Mouse (Mus musculus) ES-Bruce4 (cell line): ENCODE measurements around the gene Myt1l. TPM values are rescaled to one million over a fixed set of nuclear protein-coding genes. Genes with fewer than 3 reads are reported as not detected.
A peak's percentile ranks its signal among the peaks of the same experiment; 100 is the strongest.

Experiments used
- H3K27ac ChIP-seq: 2 replicates; pipeline ENCODE4 v1.5.1; 2012; ENCODE audit warnings: low read length, inconsistent platforms; ENCODE audit not compliant: insufficient read depth
- H3K27me3 ChIP-seq: 2 replicates; pipeline ENCODE4 v1.6.1; 2012; ENCODE audit warnings: mild to moderate bottlenecking, low read length, inconsistent platforms; ENCODE audit not compliant: control insufficient read depth, poor library complexity, insufficient read depth, severe bottlenecking
- H3K36me3 ChIP-seq: 2 replicates; pipeline ENCODE4 v1.6.1; 2012; ENCODE audit warnings: inconsistent platforms, mild to moderate bottlenecking, low read length, moderate library complexity; ENCODE audit not compliant: control insufficient read depth, poor library complexity, insufficient read depth, severe bottlenecking
- H3K4me1 ChIP-seq: one replicate; pipeline ENCODE4 v1.8.1; 2011; ENCODE audit warnings: low read length; ENCODE audit not compliant: control insufficient read depth, insufficient read depth
- H3K4me3 ChIP-seq: 2 replicates; pipeline ENCODE4 v1.5.1; 2011; ENCODE audit warnings: low read depth, mild to moderate bottlenecking, low read length
- H3K9ac ChIP-seq: 2 replicates; pipeline ENCODE4 v1.6.1; 2012; ENCODE audit warnings: low read depth, mild to moderate bottlenecking, inconsistent platforms; ENCODE audit not compliant: poor library complexity, severe bottlenecking
- H3K9me3 ChIP-seq: replicated peaks from 2 replicates; pipeline ENCODE4 v1.6.1; 2012; ENCODE audit warnings: mild to moderate bottlenecking, low read length, inconsistent platforms; ENCODE audit not compliant: control insufficient read depth, poor library complexity, insufficient read depth, severe bottlenecking
- CTCF ChIP-seq: IDR thresholded peaks from one replicate; pipeline ENCODE4 v1.8.1; 2011; ENCODE audit warnings: low read depth, low read length
- EP300 ChIP-seq: IDR thresholded peaks from 2 replicates; pipeline ENCODE4 v1.6.1; 2011; ENCODE audit warnings: low read depth, low read length; ENCODE audit not compliant: insufficient read depth
- POLR2A ChIP-seq: IDR thresholded peaks from one replicate; pipeline ENCODE4 v1.8.1; 2011; ENCODE audit warnings: low read length; ENCODE audit not compliant: insufficient read depth
- polyA plus RNA-seq: library from polyadenylated mRNA; stranded (reverse); fragments of >200 nt; gene quantifications from 2 replicates; pipeline ENCODE4 v1.2.4, GENCODE M21; 2011; ENCODE audit warnings: low read depth; ENCODE audit not compliant: missing spikeins, insufficient read depth, insufficient read length

The Myt1l gene
- polyA plus RNA-seq, 1 experiment = not detected

- no peaks in the 10 kb centered on the region for H3K4me1 ChIP-seq
- no peak for TF ChIP-seq POLR2A
- TF ChIP-seq CTCF = no peak
- no peak for TF ChIP-seq EP300
Measured at GRCm38 (mm10) chr12:29877977-29878376, 349.8 kb downstream of the Myt1l start.

DNA sequence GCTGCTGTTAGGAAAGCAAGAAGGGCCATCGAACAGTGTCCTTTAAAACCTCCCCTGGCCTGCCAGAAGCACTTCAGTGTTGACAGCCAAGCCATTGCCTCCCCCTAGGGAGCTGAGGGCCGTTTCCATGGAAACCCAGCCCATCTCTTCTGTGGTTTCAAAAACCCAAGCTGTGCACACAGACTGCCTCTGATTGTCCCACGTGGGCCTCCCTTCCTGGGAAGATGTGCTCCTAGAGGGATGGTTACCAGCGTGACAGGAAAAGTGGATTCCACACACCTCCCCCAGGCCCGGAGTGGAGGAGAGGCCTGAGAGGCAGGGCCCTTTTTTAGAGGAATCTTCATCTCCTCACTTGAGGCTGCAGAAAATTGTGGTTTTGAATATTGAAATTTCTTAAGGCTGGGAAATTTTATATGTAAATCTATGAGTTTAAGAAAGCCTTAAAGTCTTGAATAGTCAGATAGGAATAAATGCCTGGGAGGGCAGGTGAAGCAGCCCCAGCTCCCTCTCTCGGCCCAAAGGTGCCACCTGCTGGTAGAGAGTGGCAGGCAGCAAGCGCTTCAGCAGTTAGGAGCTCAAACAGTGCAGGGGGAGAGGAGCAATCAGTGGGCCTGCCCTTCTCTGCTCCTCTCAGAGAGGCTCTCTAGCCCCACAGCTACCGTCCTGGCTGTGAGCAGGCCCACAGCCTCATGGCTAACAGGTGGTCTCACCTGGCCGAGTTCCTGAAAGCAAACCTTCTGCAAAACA, 354.9 kb downstream of the Myt1l start:
- Histone ChIP-seq H3K27ac (no peak overlapping the region), H3K4me1 (no peaks in the 10 kb centered on the region), H3K4me3 (no peak overlapping the region), H3K9me3 (no peaks in the 10 kb centered on the region), H3K9ac (no peak overlapping the region), H3K36me3 (no peaks in the 10 kb centered on the region), H3K27me3 (no peaks in the 10 kb centered on the region)
- TF ChIP-seq POLR2A = no peak
- TF ChIP-seq CTCF = peak; percentile 75

More at GRCm38 (mm10) chr12:29877977-29878376, 349.8 kb downstream of the Myt1l start:
- Histone ChIP-seq H3K4me3 (no peak overlapping the region), H3K9me3 (no peaks in the 10 kb centered on the region), H3K27ac (no peak overlapping the region), H3K9ac (no peak overlapping the region), H3K36me3 (no peaks in the 10 kb centered on the region), H3K27me3 (no peaks in the 10 kb centered on the region)

- no peaks in the 10 kb centered on the region for H3K36me3 ChIP-seq
- TF ChIP-seq CTCF (no peak), POLR2A (no peak), EP300 (no peak)
- no peak overlapping the region for H3K27ac ChIP-seq
- H3K27me3 ChIP-seq = no peaks in the 10 kb centered on the region
- no peak overlapping the region for H3K4me3 ChIP-seq
- no peak overlapping the region for H3K9ac ChIP-seq
- H3K4me1 ChIP-seq = no peaks in the 10 kb centered on the region
- no peaks in the 10 kb centered on the region for H3K9me3 ChIP-seq
Measured at GRCm38 (mm10) chr12:29884376-29884775, 356.2 kb downstream of the Myt1l start.

- H3K4me3 ChIP-seq = no peak overlapping the region
- no peaks in the 10 kb centered on the region for H3K9me3 ChIP-seq
- no peak overlapping the region for H3K27ac ChIP-seq
- H3K36me3 ChIP-seq = no peaks in the 10 kb centered on the region
- no peak overlapping the region for H3K9ac ChIP-seq
- TF ChIP-seq CTCF (no peak), POLR2A (no peak), EP300 (no peak)
- no peaks in the 10 kb centered on the region for H3K4me1 ChIP-seq
- H3K27me3 ChIP-seq = no peaks in the 10 kb centered on the region
Measured at GRCm38 (mm10) chr12:29894669-29895068, 366.5 kb downstream of the Myt1l start.

GRCm38 (mm10) chr12:29897533-29898085, 369.4 kb downstream of the Myt1l start:
- no peak overlapping the region for H3K4me3 ChIP-seq
- H3K36me3 ChIP-seq = no peaks in the 10 kb centered on the region
- TF ChIP-seq CTCF = no peak
- no peak for TF ChIP-seq POLR2A
- no peak for TF ChIP-seq EP300
- H3K4me1 ChIP-seq = no peaks in the 10 kb centered on the region
- no peak overlapping the region for H3K27ac ChIP-seq
- H3K9me3 ChIP-seq = no peaks in the 10 kb centered on the region
- H3K9ac ChIP-seq = no peak overlapping the region
- H3K27me3 ChIP-seq = no peaks in the 10 kb centered on the region

DNA sequence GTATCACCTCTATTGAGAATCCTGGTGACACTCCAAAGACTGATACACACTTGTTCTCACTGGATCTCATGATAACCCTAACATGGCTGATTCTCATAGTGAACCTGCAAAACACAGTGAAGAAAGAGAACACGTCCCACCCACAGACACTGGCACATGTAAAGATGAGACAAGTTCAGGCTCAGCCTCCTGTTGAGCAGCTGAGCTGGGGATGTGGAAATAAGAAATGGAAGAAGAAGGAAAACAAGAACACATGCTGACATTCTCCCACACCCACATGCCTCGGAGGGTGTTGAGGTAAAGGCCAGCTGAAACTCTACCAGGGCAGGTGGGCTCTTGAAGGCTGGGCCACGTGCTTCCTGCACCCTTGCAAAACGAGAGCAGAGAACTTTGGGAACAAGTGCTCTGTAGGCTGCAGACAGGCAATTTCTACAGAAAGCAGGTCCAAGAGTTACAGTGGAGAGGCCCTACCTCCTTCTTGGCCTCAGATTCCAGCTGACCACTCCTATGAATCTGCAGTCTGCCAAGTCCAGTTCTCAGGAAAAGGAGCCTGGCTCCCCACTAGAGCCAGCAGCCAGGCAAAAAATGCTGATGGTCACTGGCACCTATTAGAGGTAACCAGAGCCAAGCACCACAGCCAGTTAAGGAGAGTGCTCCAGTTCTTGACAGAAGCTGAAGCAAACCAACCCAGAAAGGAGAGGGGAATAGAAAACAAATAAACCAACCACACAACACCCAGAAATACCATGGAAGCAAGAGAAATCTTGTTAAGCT, 376.1 kb downstream of the Myt1l start:
- no peak overlapping the region for H3K4me3 ChIP-seq
- no peak overlapping the region for H3K27ac ChIP-seq
- no peaks in the 10 kb centered on the region for H3K36me3 ChIP-seq
- H3K4me1 ChIP-seq = no peaks in the 10 kb centered on the region
- H3K9me3 ChIP-seq = no peaks in the 10 kb centered on the region
- H3K27me3 ChIP-seq = no peaks in the 10 kb centered on the region
- H3K9ac ChIP-seq = no peak overlapping the region
- no peak for TF ChIP-seq CTCF
- TF ChIP-seq EP300 = no peak
- TF ChIP-seq POLR2A = no peak
